Mouse (Mus musculus) liver, embryonic 11.5 days (tissue): ENCODE measurements at regions not wholly inside any gene's neighbourhood (a gene's known extent, or its start where the extent isn't known, plus 50 kb on each side); places are given as distances from the start of the nearest gene placed in this dataset.

Experiments
- ATAC-seq: fragments of 200-750 bp; cut with Nextera tagmentation; replicated peaks from 2 replicates; pipeline ENCODE4 v1.8.0; 2017; ENCODE audit warnings: moderate number of reproducible peaks, mild to moderate bottlenecking, moderate TSS enrichment, moderate library complexity; ENCODE audit not compliant: low FRiP score
- DNase-seq: peaks from one replicate; pipeline ENCODE4 v3.0.0-alpha.2; 2017; ENCODE audit warnings: low spot score
- H3K27ac ChIP-seq: fragments of 300-500 bp; sonication (generic); 2 replicates; pipeline ENCODE4 v1.5.1; 2014; ENCODE audit warnings: mild to moderate bottlenecking, low read depth, low read length, control low read depth
- H3K27me3 ChIP-seq: fragments of 300-500 bp; sonication (generic); replicated peaks from 2 replicates; pipeline ENCODE4 v1.6.1; 2014; ENCODE audit warnings: low read length, mixed read lengths; ENCODE audit not compliant: control insufficient read depth, insufficient read depth
- H3K36me3 ChIP-seq: fragments of 300-500 bp; sonication (generic); 2 replicates; pipeline ENCODE4 v1.6.1; 2014; ENCODE audit warnings: mild to moderate bottlenecking, low read length, moderate library complexity, mixed read lengths; ENCODE audit not compliant: control insufficient read depth, insufficient read depth
- H3K4me1 ChIP-seq: fragments of 300-500 bp; sonication (generic); replicated peaks from 2 replicates; pipeline ENCODE4 v1.6.1; 2014; ENCODE audit warnings: low read length, mixed read lengths; ENCODE audit not compliant: control insufficient read depth, insufficient read depth
- H3K4me2 ChIP-seq: fragments of 300-500 bp; sonication (generic); 2 replicates; pipeline ENCODE4 v1.6.1; 2014; ENCODE audit warnings: mild to moderate bottlenecking, control low read depth, moderate library complexity
- H3K4me3 ChIP-seq: fragments of 300-500 bp; sonication (generic); 2 replicates; pipeline ENCODE4 v1.5.1; 2014; ENCODE audit warnings: low read depth, low read length, control low read depth
- H3K9ac ChIP-seq: fragments of 300-500 bp; sonication (generic); 2 replicates; pipeline ENCODE4 v1.6.1; 2014; ENCODE audit warnings: low read depth, low read length, control low read depth
- H3K9me3 ChIP-seq: fragments of 300-500 bp; sonication (generic); 2 replicates; pipeline ENCODE4 v1.6.1; 2016; ENCODE audit warnings: low read length, inconsistent platforms, mixed read lengths; ENCODE audit not compliant: control insufficient read depth
- WGBS: fragments of 180-500 bp; shearing (Covaris S2); extraction: QIAGEN DNeasy Blood & Tissue Kit; methylation state at CpG from one replicate; pipeline ENCODE4 v1.1.7; 2014; 5-methylcytosine and 5-hydroxymethylcytosine counted together

DNA sequence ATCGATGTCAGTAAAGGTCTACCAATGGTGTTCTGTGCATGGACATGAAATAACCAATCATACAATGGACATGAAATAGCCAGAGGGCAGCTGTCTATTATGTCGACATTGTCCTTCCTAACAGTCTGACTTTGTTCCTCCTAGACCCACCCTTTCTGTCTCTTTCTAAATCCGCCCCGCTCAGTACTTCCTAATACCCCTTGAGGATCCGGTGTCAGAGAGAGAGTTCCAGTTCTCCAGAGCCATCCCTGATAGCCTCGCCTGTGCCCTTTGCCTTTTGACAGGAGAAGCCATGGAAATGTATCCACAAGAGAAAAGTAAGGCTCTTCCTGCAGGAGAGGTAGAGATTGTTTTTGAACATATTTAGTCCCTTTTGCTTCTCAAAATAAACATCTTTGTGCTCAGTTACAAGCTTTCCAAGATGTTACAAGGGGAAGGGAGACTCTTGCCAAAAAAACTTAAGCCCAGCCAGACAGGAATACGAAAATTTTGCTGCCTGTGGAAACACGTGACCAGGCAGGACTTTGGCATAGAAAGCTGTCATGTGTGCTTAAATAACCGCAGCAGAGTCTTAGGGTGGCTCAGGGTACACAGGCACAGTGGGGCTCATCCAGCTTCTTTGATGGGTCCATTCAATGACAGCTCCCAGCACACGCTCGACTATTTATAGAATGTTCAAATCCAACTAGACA, 92.4 kb upstream of the Jade1 start:
- no peak overlapping the region for H3K9ac ChIP-seq
- no peak overlapping the region for H3K27ac ChIP-seq
- H3K4me2 ChIP-seq = no peak overlapping the region
- DNase-seq = no peak
- no peaks in the 10 kb centered on the region for H3K27me3 ChIP-seq
- H3K4me3 ChIP-seq = no peak overlapping the region
- H3K36me3 ChIP-seq = no peaks in the 10 kb centered on the region
- ATAC-seq = no peak
- WGBS = 77% methylated on average over 11 of the region's 11 CpGs
- H3K4me1 ChIP-seq = no peaks in the 10 kb centered on the region
- H3K9me3 ChIP-seq = no peaks in the 10 kb centered on the region

DNA sequence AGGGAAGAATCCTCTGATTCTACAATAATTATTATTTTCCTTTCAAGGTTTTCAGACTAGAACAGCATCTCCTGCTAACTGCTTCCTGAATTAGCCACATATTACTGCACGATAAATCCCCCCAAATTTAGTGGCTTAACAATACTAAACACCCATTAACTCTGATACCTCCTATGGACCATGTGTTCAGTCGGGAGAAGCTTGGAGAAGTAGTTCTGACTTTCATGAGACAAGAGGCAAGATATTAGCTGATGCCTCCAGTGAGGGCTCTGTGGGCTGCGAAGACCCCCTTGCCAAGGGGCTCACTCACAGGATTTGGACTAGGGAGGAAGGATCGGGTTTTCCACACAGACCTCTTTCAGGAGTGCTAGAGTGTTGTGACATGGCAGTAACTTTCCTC, 95.4 kb upstream of the Jade1 start:
- WGBS = 86% methylated on average over 4 of the region's 4 CpGs
- Histone ChIP-seq H3K4me1 (no peaks in the 10 kb centered on the region), H3K4me2 (no peak overlapping the region), H3K4me3 (no peak overlapping the region), H3K9ac (no peak overlapping the region), H3K27me3 (no peaks in the 10 kb centered on the region), H3K27ac (no peak overlapping the region), H3K9me3 (no peaks in the 10 kb centered on the region), H3K36me3 (no peaks in the 10 kb centered on the region)
- ATAC-seq = no peak
- no peak for DNase-seq

DNA sequence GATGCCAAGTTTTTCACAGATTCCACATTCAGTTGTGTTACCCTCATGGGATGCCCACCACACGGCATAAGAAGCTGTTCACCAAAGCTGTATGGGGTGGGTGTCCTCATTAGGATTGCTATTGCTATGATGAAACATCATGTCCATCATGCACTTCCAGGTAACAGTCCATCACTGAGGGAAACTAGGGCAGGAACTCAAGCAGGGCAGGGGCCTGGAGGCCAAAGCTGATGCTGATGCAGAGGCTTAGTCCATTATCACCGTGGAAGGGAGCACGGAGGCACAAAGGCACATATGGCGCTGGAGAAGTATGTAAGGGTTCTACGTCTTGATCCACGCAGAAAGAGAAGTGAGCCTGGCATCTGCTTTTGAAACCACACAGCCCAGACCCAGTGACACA, 97.4 kb upstream of the Jade1 start:
- 85% methylated on average over 6 of the region's 6 CpGs for WGBS
- Histone ChIP-seq H3K4me1 (no peaks in the 10 kb centered on the region), H3K9me3 (no peaks in the 10 kb centered on the region), H3K27me3 (no peaks in the 10 kb centered on the region), H3K27ac (no peak overlapping the region), H3K9ac (no peak overlapping the region), H3K36me3 (no peaks in the 10 kb centered on the region), H3K4me2 (no peak overlapping the region), H3K4me3 (no peak overlapping the region)
- no peak for ATAC-seq
- no peak for DNase-seq

DNA sequence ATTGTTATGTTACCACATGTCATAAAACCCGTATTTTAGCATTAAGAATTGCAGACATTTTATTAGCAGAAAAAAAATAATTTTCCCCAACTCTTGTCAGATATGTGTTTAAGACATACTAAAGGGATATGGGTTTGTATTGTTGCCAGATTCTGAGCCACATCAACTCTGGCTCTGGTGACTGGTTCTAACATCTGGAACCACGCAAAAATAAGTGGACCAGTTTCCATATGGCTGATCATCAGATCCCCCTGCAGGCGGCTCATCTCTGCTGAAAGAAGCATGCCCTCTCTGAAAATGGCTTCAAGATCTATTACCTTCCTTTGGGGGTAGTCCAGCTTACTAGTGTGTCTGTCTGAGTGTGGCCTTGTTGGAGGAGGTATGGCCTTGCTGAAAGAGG, 102.0 kb upstream of the Jade1 start:
- Histone ChIP-seq H3K27ac (no peak overlapping the region), H3K9ac (no peak overlapping the region), H3K27me3 (no peaks in the 10 kb centered on the region), H3K9me3 (no peaks in the 10 kb centered on the region), H3K4me2 (no peak overlapping the region), H3K4me1 (no peaks in the 10 kb centered on the region), H3K36me3 (no peaks in the 10 kb centered on the region), H3K4me3 (no peak overlapping the region)
- 82% methylated on average over 3 of the region's 3 CpGs for WGBS
- ATAC-seq (no peak), DNase-seq (no peak)

DNA sequence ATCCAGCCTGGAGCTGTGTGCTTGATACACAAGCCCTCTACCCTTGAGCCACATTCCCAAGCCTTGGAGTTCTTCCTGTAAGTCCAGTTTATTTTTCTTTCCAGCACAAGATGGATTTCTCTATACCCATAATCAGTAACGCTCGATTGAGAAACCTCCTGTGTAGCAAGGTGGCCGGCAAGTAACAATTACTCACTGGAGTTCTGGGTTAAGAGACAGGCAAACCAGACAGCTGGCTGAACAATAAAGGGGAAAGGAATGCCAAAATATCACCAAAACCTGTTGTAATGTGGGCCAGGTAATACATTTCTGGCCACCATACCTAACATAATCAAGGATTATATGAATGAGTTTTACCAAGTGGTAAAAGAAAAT, 102.8 kb upstream of the Jade1 start:
- no peaks in the 10 kb centered on the region for H3K4me1 ChIP-seq
- WGBS = 75% methylated on average over 3 of the region's 3 CpGs
- no peak for ATAC-seq

DNA sequence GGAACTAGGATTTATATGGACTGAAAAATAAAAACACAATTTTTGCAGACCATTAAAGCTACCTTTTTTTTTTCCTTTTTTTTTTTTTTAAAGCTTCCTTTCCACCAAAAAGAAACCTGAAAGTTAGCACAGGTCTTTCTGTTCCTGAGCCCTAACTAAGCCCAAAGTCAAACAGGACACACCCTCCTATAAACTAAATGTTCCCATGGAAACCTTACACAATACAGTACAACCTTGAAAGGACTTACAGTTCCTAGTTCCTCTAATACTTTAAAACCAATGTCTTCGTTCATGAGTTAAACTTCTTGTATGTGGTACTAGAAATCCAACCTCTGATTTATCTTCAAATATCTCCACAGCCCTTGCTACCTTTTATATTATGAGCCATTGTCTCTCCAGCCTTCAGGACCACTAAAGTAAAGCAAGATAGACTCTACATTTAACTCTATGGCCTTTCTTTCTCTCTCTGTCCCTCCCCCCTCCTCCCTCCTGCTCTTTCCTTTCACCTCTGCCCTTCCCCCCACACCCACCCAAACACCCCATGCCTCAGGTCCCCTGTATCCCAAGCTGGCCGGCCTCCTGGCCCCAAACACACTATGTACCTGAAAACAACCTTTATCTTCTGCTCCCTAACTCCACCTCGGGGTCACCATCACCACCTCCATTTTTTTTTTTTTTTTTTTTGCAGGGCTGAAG, 103.4 kb upstream of the Jade1 start:
- no peaks in the 10 kb centered on the region for H3K27me3 ChIP-seq
- WGBS = 52% methylated on average over 3 of the region's 3 CpGs
- no peak overlapping the region for H3K27ac ChIP-seq
- no peaks in the 10 kb centered on the region for H3K36me3 ChIP-seq
- ATAC-seq (no peak), DNase-seq (no peak)
- H3K4me1 ChIP-seq = no peaks in the 10 kb centered on the region
- H3K4me3 ChIP-seq = no peak overlapping the region
- H3K4me2 ChIP-seq = no peak overlapping the region
- H3K9me3 ChIP-seq = no peaks in the 10 kb centered on the region
- H3K9ac ChIP-seq = no peak overlapping the region

More for the DNA sequence above, 102.8 kb upstream of the Jade1 start:
- no peaks in the 10 kb centered on the region for H3K36me3 ChIP-seq
- DNase-seq = no peak
- H3K27me3 ChIP-seq = no peaks in the 10 kb centered on the region
- H3K9me3 ChIP-seq = no peaks in the 10 kb centered on the region
- no peak overlapping the region for H3K27ac ChIP-seq
- no peak overlapping the region for H3K4me3 ChIP-seq
- H3K4me2 ChIP-seq = no peak overlapping the region
- no peak overlapping the region for H3K9ac ChIP-seq

DNA sequence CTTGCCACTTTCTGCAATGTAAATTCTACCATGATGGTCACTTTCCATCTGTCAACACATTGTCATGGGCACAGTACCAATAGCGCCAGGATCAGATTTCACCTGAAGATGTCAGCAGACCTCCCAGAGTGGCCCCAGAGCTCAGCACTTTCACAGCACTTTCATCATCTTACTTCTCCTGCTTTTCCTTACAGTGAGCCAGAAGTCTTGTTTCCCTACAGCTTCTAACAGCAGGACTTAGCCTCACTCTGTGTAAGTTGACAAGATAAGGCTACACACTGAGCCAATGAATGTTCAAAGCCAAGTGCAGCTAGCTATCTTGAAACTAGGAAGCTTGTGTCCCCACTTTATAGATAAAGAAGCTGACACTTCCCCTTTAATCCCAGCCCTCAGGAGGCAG, 104.8 kb upstream of the Jade1 start:
- no peaks in the 10 kb centered on the region for H3K36me3 ChIP-seq
- H3K4me1 ChIP-seq = no peaks in the 10 kb centered on the region
- H3K4me2 ChIP-seq = no peak overlapping the region
- no peak overlapping the region for H3K27ac ChIP-seq
- H3K9me3 ChIP-seq = no peaks in the 10 kb centered on the region
- H3K9ac ChIP-seq = no peak overlapping the region
- DNase-seq (no peak), ATAC-seq (no peak)
- H3K4me3 ChIP-seq = no peak overlapping the region
- H3K27me3 ChIP-seq = no peaks in the 10 kb centered on the region
- 36% methylated on average over 1 of the region's 1 CpGs for WGBS

DNA sequence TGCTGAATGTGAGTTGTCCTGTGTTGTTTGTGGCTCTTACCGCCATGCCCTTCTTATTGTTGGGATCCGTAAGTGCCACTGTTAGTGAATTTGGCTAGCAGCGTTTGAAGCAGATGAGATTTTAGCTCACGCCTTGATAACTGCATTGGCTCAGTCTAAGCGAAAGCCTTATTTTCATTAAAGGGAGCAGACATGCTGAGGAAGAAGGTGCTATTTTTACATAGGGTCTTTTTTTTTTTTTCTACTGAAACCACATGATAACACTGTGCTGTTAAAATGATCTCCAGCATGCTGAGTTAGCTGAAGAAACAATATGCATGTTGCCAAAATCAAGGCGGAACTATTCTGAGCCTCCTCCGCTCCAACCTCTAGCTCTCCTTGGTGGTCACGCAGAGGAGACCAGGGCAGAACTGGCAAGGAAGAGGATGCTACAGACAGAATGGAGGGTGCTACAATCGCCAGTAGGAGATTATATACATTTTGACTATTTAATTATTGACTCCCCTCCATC, 111.2 kb upstream of the Jade1 start:
- 85% methylated on average over 9 of the region's 9 CpGs for WGBS
- Histone ChIP-seq H3K9me3 (no peaks in the 10 kb centered on the region), H3K27ac (no peak overlapping the region), H3K4me2 (no peak overlapping the region), H3K4me1 (no peaks in the 10 kb centered on the region), H3K36me3 (no peaks in the 10 kb centered on the region), H3K4me3 (no peak overlapping the region), H3K9ac (no peak overlapping the region), H3K27me3 (no peaks in the 10 kb centered on the region)
- DNase-seq (no peak), ATAC-seq (no peak)

DNA sequence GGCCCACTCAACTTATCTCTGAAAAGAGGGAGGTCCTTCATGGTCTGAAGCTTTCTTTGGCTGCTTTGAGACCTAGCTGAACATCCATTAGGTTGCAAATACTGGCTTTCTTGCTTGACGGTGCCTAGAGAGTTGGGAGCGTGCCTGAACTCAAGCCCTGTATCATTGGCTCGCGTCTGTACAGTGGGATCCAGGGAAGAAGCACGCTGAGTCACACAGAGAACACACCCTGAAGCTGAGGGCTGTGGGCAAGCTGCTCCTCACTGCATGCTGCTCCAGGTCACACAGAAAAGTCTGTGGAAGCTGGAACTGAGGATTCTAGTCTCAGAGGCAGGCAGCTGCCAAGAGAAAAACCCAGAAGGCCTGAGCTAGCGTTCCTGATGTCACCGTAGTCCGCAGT, 119.3 kb upstream of the Jade1 start:
- Histone ChIP-seq H3K27me3 (no peaks in the 10 kb centered on the region), H3K4me3 (no peak overlapping the region), H3K27ac (no peak overlapping the region), H3K36me3 (no peaks in the 10 kb centered on the region), H3K9ac (no peak overlapping the region), H3K4me1 (no peaks in the 10 kb centered on the region), H3K9me3 (no peaks in the 10 kb centered on the region), H3K4me2 (no peak overlapping the region)
- ATAC-seq (no peak), DNase-seq (no peak)
- WGBS = 84% methylated on average over 8 of the region's 8 CpGs
